Mouse (Mus musculus): ENCODE results near the gene Serpinb2. TPM values are rescaled to one million over a fixed set of nuclear protein-coding genes. Genes with fewer than 3 reads are reported as not detected.
A peak's percentile ranks its signal among the peaks of the same experiment; 100 is the strongest.

The Serpinb2 gene
- 3.8 and 3.9 TPM in 2 replicates for polyA plus RNA-seq (2015; fragmentation: Nextera tagmentation; extraction: Ambion mirVana)

GRCm38 (mm10) chr1:107511252-107511651, at the start of gene Serpinb2:
TSS of gene Serpinb2 (plus strand) at chr1:107511423.
- no peak for DNase-seq (ENCODE audit: low spot score)

GRCm38 (mm10) chr1:107479909-107480308, 31.3 kb upstream of the Serpinb2 start:
- no peak for DNase-seq (ENCODE audit: low spot score)

DNA sequence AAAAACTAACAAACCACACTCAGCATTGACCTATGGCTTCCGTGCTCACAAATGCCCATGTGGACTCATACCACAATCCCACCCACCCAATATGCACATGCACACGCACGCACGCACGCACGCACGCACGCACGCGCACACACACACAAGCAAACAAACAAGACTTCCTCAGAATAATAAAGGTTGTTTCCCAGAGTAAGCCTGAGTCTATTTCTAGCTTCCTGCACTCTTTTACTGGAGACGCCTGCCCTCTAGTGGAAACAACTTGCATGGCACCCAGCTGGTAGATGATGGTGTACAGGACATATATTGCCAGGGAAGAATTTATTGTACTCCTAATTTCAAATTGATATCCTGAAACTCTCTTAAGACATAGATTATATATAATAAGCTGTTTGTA, 29.8 kb upstream of the Serpinb2 start:
- peak; percentile 75 for DNase-seq (ENCODE audit: low spot score)

GRCm38 (mm10) chr1:107489577-107489976, 21.6 kb upstream of the Serpinb2 start:
- no peak for DNase-seq (ENCODE audit: low spot score)

DNA sequence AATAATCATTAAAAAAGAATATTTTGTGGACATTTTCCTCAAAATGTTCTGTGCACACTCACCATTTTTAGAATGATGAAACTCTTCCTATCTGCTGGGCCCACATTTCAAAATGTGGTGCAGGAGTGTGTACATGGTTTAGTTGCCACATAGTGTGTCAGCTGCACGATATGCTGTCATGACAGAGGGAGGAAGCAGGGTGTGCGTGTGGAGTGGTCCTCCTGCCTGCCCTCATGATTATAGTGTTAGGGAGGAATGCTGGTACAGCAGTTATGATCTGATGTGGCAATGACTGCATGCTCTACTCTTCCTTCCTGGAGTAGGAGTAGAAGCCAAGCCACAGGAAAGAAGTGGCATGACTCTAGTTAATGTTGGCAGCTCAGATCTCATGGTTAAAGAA, 14.4 kb upstream of the Serpinb2 start:
- DNase-seq (ENCODE audit: low spot score), result no peak

DNA sequence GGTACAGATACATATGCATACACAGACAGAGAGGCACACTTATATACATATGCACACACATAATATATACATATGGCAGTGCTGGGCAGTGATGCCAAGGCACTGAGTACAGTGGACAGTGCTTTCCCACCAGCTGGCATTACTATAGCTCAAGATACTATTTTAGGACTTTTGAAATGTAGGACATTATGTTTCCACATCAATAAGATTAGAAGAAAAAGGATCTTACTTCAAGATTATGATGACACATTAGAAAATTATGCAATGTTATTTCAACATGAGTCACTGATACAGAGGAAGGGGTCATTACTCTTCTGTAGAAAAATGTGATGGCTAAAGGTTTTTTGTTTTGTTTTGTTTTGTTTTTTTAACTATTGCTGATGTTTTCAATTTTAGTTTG, 9.2 kb upstream of the Serpinb2 start:
- DNase-seq (ENCODE audit: low spot score), result no peak

- DNase-seq (ENCODE audit: low spot score), result no peak
These were observed 7.9 kb upstream of the Serpinb2 start for GRCm38 (mm10) chr1:107503294-107503693.

GRCm38 (mm10) chr1:107505898-107506562, 5.2 kb upstream of the Serpinb2 start:
- DNase-seq (ENCODE audit: low spot score), result no peak

DNA sequence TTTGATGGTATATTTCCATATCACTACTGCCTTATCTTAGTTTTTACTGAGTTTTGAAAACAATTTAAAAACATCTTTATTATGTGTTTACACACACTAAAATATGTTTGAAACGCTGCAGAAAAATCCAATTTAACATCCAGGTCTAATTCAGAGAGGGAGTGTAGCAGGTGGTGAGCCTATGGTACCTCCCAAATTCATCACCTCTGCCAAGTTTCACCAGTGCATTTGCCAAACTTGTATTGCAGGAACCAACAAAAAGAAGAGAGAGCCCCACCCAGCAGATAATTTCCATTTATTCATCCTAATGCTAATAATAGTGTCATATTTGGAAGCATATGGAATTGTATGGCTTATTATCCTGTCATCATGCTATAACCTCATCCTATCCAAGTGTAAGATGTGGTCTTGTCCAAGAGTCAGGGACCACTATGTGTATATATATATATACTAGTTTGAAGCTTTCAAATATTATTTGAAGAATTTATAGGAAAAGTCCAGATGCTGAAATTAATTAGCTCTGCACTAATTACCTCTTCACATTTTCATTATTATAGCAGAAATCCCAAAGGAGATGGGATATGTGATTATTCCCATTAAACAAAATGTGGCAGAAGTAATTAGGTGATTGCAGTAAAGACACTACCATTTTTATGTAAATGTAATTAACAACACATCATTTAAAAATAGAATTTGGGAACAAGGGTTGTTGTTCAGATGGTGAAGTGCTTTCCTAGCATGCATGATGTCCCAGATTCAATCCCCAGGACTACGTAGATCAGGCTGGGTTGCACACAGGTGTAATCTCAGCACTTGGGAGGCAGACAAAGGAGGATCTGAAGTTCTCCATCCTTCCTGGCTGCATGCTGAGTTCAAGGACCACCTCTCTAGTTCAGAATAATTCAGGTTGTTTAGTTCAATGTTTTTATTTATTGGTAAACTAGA, 1.2 kb downstream of the Serpinb2 start:
- no peak for DNase-seq (ENCODE audit: low spot score)

GRCm38 (mm10) chr1:107513530-107513929, 2.3 kb downstream of the Serpinb2 start:
- DNase-seq (ENCODE audit: low spot score), result no peak

DNA sequence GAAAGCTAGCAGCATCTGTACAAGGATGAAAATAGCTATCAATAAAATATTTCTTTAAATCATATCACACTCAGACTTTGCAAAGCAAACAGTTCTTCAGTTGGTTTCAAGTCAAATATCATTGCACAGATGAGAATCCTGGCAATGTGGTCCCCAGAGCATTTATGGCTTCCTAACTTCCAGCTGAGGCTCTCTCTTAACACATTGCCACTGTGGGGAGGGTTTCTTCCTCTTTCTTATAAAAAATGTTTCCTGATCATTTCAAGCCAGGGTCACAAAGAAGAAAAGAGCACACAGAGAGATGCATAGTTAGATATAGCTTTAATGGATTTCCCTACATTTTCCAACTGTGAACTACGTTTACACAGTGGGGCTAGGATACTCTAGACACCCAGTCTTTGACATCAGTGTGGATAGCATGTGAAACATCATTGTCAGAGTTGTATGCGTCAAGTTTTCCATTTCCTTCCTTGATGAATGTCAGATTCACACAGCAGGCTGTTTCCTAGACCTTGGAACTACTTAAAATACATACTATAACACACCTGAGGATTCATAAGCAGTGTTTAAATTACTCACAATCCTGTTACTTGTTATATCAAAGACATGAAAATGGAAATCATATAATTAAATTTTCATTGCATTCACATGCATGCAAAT, 4.7 kb downstream of the Serpinb2 start:
- DNase-seq (ENCODE audit: low spot score), result no peak

DNA sequence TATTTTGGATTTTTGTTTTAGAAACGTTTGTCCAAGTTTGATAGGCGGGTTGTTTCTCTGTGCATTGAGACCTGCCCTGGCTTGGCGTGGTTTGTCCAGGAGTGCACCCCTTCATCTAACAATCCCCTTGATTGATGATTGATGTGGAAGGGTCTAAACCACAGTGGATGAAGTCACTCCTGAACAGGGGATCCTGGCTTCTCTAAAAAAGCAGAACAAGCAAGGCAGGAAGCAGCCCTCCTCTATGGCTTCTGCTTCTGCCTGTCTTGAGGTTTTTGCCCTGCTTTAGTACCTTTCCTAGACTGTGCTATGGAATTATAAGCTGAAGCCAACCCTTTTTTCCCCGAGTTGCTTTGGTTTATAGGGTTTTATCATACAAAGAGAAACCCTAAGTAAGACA, 14.4 kb downstream of the Serpinb2 start:
- DNase-seq (ENCODE audit: low spot score), result no peak

- DNase-seq (ENCODE audit: low spot score), result no peak
These were observed 17.3 kb downstream of the Serpinb2 start for GRCm38 (mm10) chr1:107528325-107529078.

- DNase-seq (ENCODE audit: low spot score), result no peak
These were observed 18.3 kb downstream of the Serpinb2 start for GRCm38 (mm10) chr1:107529365-107530052.

DNA sequence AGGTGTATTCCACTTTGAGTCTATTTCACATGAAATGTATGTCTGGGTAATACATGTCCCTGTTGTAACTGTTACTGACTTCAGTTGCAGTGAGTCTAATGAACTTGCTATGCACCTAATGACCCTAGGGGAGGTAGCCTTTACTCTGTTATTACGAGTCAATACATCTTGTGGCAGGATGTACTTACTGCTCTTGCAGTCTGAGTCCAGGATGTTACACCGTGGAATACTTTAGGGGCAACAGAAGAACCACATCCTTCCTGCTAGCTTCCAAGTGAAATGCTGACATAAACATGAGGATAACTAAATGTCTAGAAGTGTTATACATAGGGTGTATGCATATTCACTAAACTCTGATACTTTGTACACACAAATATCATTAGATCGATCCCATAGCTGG, 22.5 kb downstream of the Serpinb2 start:
- DNase-seq (ENCODE audit: low spot score), result no peak

- DNase-seq (ENCODE audit: low spot score), result no peak
These were observed 26.2 kb downstream of the Serpinb2 start for GRCm38 (mm10) chr1:107537435-107537834.

GRCm38 (mm10) chr1:107559494-107559893, 48.3 kb downstream of the Serpinb2 start:
- no peak for DNase-seq (ENCODE audit: low spot score)

- DNase-seq (ENCODE audit: low spot score), result no peak
These were observed 50.9 kb downstream of the Serpinb2 start for GRCm38 (mm10) chr1:107562110-107562509.

DNA sequence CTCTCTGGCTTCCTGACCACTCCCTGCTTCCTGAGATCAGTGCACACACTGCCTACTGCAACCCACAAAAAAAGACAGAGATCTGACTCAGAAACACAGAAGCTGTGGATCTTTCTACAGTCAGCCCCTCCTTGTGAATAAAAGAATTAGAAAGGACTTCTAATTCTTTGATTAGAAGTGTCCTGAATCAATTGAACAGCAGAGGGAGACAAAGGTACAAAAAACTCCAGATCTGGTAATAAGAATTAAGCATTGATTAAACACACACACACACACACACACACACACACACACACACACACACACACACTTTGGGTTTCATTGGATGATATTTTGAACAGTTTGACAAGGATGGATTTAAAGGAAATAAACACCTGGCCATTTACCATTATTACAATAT, 54.4 kb downstream of the Serpinb2 start:
- no peak for DNase-seq (ENCODE audit: low spot score)

DNA sequence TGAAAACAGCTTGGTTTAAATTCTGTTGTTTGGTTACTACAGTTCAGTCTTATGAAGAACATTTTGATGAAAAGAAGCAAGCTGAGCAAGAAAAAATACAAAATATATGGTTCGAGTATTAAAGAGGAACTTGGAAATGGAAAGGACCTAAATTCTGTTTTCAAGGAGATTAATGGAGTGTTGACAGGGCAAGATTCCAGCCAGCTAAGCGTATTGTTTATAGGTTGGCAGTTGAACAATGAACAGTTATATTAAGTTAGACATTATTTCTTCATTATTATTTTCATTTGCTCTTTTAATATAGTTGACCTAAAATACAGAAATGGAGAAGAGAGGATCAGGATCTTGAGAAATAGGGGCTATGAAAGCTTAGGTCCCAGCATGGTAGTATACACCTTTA, 64.9 kb downstream of the Serpinb2 start:
- no peak for DNase-seq (ENCODE audit: low spot score)

- no peak for DNase-seq (ENCODE audit: low spot score)
These were observed 66.3 kb downstream of the Serpinb2 start for GRCm38 (mm10) chr1:107577514-107577913.

Measured in thymus, postnatal 0 days (tissue).